Mouse (Mus musculus): Measurements from ENCODE around the gene Fam49a.
"Not testable (repeated sequence)": the region's sequence is repeated elsewhere in the genome, so short reads cannot be mapped to it uniquely, and the experiment has no call there.

Fam49a gene

DNA sequence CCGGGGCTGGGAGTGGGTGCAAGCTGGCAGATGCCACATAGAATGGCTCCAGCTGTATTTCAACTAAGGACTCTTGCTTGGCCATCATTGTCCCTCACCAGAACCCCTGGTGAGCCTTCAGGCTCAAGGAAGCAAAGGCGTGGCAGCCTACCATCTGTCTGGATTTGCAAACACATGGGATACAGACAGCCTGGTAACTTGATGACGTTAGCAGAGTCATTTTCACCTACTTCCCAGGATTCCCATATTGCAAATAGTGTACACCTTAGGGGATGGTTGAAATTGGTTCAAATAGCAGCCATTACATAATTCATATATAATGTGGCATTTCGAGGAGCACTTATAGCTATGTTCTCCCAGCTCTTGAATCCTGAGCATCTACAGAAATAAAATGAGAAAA lies 52.0 kb downstream of the Fam49a start:
- no peak for DNase-seq (ENCODE audit: low spot score in 2 of 2)

GRCm38 (mm10) chr12:12314326-12314725 lies 52.4 kb downstream of the Fam49a start:
- DNase-seq (ENCODE audit: low spot score in 2 of 2), result no peak

DNA sequence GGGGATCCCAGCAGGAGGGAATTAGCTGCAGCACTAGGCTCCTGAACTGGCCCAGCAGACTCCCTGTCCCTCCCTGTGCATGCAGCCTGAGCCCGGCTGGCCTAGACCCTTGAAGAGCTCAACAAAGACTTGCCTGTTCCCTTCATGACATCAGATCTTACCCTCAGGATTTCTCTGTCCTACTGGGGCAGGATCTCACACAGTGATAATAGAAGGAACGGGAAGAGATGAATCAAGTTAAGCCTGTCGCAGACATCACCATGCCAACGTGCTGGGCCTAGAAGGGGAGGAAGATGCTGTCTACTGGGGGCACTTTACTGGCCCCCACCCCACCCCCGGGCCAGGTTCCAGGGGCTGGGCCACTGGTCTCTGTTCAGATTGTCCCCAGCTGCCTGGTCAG lies 53.1 kb downstream of the Fam49a start:
- DNase-seq (ENCODE audit: low spot score in 2 of 2), result peak; percentile 46 to 48

- DNase-seq (ENCODE audit: low spot score in 2 of 2), result peak; percentile 46 to 55
Measured at GRCm38 (mm10) chr12:12316956-12317355, 55.0 kb downstream of the Fam49a start.

DNA sequence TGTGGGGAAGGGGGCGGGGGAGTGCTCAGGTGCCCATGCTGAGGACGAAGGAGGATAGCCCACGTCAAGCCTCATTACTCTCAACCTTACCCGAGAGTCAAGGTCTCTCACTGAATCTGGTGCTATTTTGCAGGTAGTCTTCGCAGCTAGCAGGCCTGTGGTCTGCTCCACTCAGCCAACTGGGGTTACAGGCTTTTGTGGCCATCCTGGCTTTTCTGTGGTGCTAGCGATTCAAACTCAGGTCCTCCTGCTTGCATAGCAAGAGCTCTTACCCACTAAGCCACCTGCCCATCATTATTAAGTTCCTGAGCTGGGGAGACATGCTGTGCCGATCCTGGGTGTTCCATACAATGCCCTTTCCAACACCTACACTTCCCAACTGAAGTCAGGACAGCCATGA lies 55.7 kb downstream of the Fam49a start:
- no peak for DNase-seq (ENCODE audit: low spot score in 2 of 2)

DNA sequence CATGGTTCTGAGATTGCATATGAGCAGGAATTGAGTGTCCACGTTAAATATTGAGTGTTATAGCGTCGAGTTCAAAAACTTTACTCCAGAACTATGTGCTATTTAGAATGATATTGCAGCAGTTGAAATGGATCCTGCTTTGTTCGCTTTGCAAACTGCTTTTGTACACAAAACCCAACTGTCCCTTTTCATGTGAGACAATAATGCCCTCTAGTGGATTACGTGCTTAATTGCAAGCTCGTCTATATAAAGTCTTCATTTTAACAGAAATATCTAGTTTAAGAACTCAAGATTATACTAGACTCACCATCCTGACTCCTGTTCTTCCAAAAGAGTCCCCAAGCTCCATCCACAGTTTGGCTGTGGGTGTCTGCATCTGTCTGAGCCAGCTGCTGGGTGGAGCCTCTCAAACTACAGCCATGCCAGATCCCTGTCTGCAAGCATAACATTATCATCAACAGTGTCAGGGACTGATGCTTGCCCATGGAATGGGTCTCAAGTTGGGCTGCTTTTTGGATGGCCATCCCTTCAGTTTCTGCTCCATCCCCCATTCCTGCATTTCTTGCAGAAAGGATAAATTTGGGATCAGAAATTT lies 56.3 kb downstream of the Fam49a start:
- DNase-seq (ENCODE audit: low spot score in 2 of 2), result peak; percentile 28 to 45

DNA sequence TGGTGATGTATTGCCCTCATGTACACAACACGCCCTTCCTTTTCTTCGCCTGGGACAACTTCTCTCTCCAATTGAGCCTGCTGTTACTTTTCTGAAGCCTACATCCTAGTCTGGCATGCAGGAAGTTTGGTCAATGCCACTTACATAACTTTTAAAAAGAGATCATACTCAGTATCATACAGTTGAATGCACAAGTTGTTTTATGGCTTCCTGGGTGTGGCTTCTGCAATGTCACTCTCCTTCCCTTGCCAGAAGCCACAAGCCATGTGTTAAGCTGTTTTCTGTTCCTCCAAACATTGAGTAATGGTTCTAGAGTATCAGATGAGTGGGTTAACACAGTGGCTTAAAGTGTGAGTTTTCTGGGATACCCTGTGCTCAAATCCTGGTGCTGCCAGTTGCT lies 58.8 kb downstream of the Fam49a start:
- peak in 1 of 2 experiments; percentile 49 for DNase-seq (ENCODE audit: low spot score in 2 of 2)

DNA sequence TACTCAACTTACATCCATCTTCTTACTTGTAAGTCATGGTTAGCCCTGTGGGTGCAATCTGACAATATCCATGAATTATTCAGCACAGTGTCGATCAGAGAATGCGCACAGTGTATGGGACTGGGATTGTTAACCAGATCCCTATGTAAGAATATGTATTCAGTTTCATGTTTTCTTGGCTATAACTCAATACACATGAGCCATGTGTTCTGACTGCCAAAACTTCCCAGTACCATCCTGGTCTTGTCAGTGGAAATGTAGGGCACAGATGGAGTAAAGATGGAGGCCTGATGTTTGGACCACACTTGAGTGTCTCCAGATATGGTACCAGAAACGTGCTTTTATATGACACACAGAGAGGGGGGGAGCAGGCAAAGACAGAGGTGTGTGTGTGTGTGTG lies 59.2 kb downstream of the Fam49a start:
- no peak for DNase-seq (ENCODE audit: low spot score in 2 of 2)

GRCm38 (mm10) chr12:12323084-12323483 lies 61.1 kb downstream of the Fam49a start:
- no peak for DNase-seq (ENCODE audit: low spot score in 2 of 2)

- DNase-seq (ENCODE audit: low spot score in 2 of 2), result peak; percentile 63 to 79
Measured at GRCm38 (mm10) chr12:12323616-12324223, 61.8 kb downstream of the Fam49a start.

- DNase-seq (ENCODE audit: low spot score in 2 of 2), result not testable (repeated sequence)
Measured at GRCm38 (mm10) chr12:12324266-12324665, 62.3 kb downstream of the Fam49a start.

DNA sequence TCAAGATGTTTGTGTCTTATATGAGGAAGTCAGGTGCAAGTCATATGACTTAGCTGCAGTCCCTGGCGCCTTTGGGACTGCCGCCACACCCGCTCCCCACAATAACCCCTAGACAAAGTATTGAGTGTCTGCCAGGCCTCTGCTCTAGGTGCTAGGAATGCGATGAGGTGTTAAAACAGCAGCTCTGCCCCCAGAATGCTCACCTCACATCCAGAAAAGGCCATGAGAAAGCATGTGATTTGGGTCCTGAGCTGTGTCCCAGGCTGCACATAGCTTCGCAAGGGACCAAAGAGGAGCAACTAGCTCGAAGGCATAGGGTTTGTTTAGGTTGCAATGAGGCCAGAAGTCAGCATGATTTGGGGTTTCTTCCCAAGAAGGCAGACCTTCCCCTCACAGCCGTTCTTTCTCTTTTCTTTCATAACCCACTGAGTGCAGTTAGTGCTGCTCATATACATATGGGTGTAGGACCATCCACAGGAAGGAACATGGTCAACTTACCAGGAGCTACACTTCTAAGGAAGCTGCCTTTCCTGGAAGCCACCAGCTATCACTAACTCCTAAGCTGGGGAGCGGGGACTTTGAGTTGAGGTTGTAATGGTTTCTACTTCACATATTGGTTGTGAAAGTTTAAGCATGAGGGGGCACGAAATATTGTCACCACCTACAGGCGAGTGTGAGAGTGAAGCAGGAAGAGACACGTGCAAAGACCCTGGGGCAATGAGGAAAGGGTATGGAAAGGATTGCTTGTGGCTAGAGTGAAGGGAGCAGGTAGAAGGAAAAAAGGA lies 71.8 kb downstream of the Fam49a start:
- no peak for DNase-seq (ENCODE audit: low spot score in 2 of 2)

GRCm38 (mm10) chr12:12334486-12334885 lies 72.5 kb downstream of the Fam49a start:
- peak in 1 of 2 experiments; percentile 41 for DNase-seq (ENCODE audit: low spot score in 2 of 2)

DNA sequence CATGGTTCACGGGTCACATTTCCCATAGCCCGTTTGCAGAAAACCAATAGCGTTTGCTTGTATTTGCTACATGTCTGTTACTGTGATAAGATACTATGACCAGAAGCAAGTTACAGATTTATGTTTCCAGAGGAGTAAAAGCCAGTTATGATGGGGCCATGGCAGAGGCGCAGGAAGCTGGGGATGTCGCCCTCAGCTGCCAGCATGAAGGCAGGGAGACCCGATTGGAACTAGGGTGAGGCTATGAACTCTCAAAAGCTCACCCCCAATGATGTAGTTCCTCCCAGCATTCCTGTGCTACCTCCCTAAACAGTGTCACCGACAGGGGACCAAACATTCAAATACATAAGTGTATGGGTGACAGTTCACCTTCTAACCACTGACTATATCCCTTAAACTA lies 73.6 kb downstream of the Fam49a start:
- no peak for DNase-seq (ENCODE audit: low spot score in 2 of 2)

- no peak for DNase-seq (ENCODE audit: low spot score in 2 of 2)
Measured at GRCm38 (mm10) chr12:12337378-12337777, 75.4 kb downstream of the Fam49a start.

GRCm38 (mm10) chr12:12343320-12343719 lies 81.4 kb downstream of the Fam49a start:
- no peak for DNase-seq (ENCODE audit: low spot score in 2 of 2)

GRCm38 (mm10) chr12:12348625-12349024 lies 86.7 kb downstream of the Fam49a start:
- DNase-seq (ENCODE audit: low spot score in 2 of 2), result no peak

DNA sequence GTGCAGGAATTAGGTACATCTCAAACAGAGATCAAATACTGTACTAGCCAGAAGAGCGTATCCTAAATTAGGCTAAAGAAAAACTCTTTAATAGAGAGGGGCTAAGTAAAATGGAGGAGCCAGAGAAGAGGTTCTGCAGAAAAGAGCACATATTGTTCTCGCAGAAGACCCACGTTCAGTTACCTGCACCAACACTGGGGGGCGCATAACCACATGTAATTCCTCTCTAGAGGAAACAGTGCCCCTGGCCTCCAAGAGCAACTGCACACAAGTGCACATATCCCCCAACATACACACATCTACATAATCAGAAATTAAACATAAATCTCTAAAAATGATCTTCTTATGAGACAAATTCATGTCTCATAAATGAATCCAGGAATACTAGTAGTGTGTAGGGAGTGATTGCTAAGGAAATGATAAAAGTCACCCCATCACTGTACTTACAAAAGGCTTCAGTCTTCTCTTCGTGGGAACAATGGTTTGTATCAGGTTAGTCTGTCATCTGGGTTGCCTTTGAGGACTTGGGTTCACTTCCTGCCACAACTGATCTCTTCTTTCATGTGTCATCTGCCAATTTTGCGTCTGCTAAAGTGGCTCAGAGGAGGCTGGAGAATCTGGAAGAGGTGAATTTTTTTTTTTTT lies 87.8 kb downstream of the Fam49a start:
- no peak for DNase-seq (ENCODE audit: low spot score in 2 of 2)

GRCm38 (mm10) chr12:12351816-12352552 lies 90.0 kb downstream of the Fam49a start:
- DNase-seq (ENCODE audit: low spot score in 2 of 2), result no peak

DNA sequence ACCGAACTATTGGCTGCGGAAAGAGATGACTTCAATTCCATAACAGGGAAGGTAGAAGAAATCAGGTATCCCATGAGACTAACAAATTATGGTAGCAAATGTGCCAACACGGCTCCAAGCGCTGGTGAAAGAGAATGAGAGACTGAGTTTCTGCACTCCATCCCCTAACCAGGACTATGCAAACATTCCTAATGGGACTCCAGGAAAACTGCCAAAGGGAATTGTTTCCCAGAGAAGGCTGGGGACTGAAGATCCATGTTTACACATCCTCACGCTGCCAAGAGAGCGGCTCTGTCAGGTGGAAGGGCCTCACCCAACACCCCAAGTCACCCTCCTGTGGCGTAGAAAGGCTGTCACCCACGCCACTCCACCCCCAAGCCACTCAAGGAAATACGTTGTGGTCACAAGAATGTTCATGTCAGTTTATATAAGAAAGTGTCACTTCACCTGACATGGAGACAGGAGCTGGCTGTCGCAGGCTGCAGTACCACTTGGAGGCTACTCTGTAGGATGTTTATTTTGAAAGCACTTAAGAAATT lies 92.2 kb downstream of the Fam49a start:
- DNase-seq (ENCODE audit: low spot score in 2 of 2), result no peak

- DNase-seq (ENCODE audit: low spot score in 2 of 2), result no peak
Measured at GRCm38 (mm10) chr12:12356048-12356447, 94.1 kb downstream of the Fam49a start.
